Mouse (Mus musculus) midbrain, embryonic 14.5 days (tissue): ENCODE results near the gene Galnt3. TPM values are rescaled to one million over a fixed set of nuclear protein-coding genes. Genes with fewer than 3 reads are reported as not detected.

Experiments
- ATAC-seq: fragments of 200-750 bp; cut with Nextera tagmentation; 2 replicates; pipeline ENCODE4 v1.8.0; 2017; ENCODE audit warnings: moderate number of reproducible peaks, moderate library complexity; ENCODE audit not compliant: low FRiP score, low TSS enrichment
- DNase-seq: peaks from one replicate; pipeline ENCODE4 v3.0.0-alpha.2; 2015
- H3K27ac ChIP-seq: fragments of 300-500 bp; sonication (generic); replicated peaks from 2 replicates; pipeline ENCODE4 v1.5.1; 2014; ENCODE audit warnings: mild to moderate bottlenecking, low read depth, low read length, moderate library complexity
- H3K27me3 ChIP-seq: fragments of 300-500 bp; sonication (generic); 2 replicates; pipeline ENCODE4 v1.6.1; 2014; ENCODE audit warnings: low read length, control low read depth, mixed read lengths; ENCODE audit not compliant: control insufficient read depth, insufficient read depth
- H3K36me3 ChIP-seq: fragments of 300-500 bp; sonication (generic); 2 replicates; pipeline ENCODE4 v1.6.1; 2014; ENCODE audit warnings: low read length, control low read depth; ENCODE audit not compliant: control insufficient read depth, insufficient read depth
- H3K4me1 ChIP-seq: fragments of 300-500 bp; sonication (generic); 2 replicates; pipeline ENCODE4 v1.6.1; 2014; ENCODE audit warnings: mild to moderate bottlenecking, antibody characterized with exemption, low read length, control low read depth; ENCODE audit not compliant: control insufficient read depth, insufficient read depth
- H3K4me2 ChIP-seq: fragments of 300-500 bp; sonication (generic); 2 replicates; pipeline ENCODE4 v1.6.1; 2014; ENCODE audit warnings: mild to moderate bottlenecking, low read length, moderate library complexity
- H3K4me3 ChIP-seq: fragments of 300-500 bp; sonication (generic); replicated peaks from 2 replicates; pipeline ENCODE4 v1.5.1; 2014; ENCODE audit warnings: low read depth, low read length
- H3K9ac ChIP-seq: fragments of 300-500 bp; sonication (generic); replicated peaks from 2 replicates; pipeline ENCODE4 v1.6.1; 2014; ENCODE audit warnings: mild to moderate bottlenecking, low read length, moderate library complexity
- H3K9me3 ChIP-seq: fragments of 300-500 bp; sonication (generic); 2 replicates; pipeline ENCODE4 v1.6.1; 2016; ENCODE audit warnings: low read length, control low read depth, mixed read lengths; ENCODE audit not compliant: control insufficient read depth
- WGBS: fragments of 180-500 bp; shearing (Covaris S2); extraction: QIAGEN DNeasy Blood & Tissue Kit; methylation state at CpG from one replicate; pipeline ENCODE4 v1.1.7; 2014; 5-methylcytosine and 5-hydroxymethylcytosine counted together
- polyA plus RNA-seq: library from polyadenylated mRNA; unstranded; fragments of >200 nt; fragmentation: Nextera tagmentation; extraction: Ambion mirVana; gene quantifications from 2 replicates; pipeline ENCODE4 v1.2.1, GENCODE M21; 2014

Gene Galnt3
- polyA plus RNA-seq, 1 experiment from 2014 or later = 0.80 TPM

DNA sequence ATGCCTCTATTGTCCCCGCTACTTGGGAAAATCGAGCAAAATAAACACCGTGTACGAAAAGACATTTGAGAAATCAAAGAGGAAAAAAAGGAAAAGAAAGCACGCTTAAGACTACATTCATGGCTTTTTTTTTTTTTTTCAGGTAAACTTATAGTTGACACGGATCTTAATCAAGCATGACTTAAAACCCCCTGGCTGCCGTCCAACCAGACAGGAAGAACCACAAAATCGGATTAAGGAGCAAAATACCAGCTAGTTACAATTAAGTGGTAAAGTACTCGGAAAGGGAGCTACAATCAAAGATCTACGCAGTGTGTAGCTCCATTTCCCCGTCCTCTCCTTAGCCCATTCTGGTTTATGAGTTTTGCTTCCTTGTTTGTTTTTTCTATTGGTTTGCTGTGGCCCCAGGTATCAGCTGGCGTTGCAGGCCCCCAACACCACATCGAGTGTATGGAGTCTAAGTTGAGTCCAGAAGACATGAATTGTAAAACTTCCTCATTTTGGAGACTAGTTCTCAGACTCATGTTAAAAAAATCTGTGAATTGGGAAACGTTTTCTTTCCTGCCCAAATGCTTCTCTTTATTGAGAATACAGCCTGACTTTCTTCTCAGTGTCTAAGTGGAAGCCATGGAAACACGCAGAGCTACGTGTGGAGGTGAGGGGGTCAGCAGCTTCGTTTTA is 24.0 kb downstream of the Galnt3 start:
- 21% methylated on average over 17 of the region's 17 CpGs for WGBS

GRCm38 (mm10) chr2:66100239-66100638 is 24.6 kb downstream of the Galnt3 start:
- ATAC-seq = no peak
- Histone ChIP-seq H3K9ac (no peak overlapping the region), H3K4me2 (no peak overlapping the region), H3K27ac (no peak overlapping the region), H3K36me3 (no peaks in the 10 kb centered on the region), H3K4me3 (no peak overlapping the region), H3K4me1 (peaks cover 13% of the 10 kb centered on the region), H3K27me3 (no peaks in the 10 kb centered on the region; the same call in 1 of the 2 replicates), H3K9me3 (no peaks in the 10 kb centered on the region)
- 47% methylated on average over 7 of the region's 7 CpGs for WGBS
- DNase-seq = no peak

More for the DNA sequence above, 24.0 kb downstream of the Galnt3 start:
- DNase-seq (peak; percentile 70), ATAC-seq (no peak)
- H3K4me1 ChIP-seq = peaks cover 13% of the 10 kb centered on the region
- peak overlapping the region; percentile 19; the same call in 1 of the 2 replicates for H3K4me2 ChIP-seq
- no peak overlapping the region for H3K4me3 ChIP-seq
- peaks cover 3% of the 10 kb centered on the region; the same call in 1 of the 2 replicates for H3K27me3 ChIP-seq
- no peak overlapping the region for H3K9ac ChIP-seq
- no peaks in the 10 kb centered on the region for H3K36me3 ChIP-seq
- no peaks in the 10 kb centered on the region for H3K9me3 ChIP-seq
- no peak overlapping the region for H3K27ac ChIP-seq

DNA sequence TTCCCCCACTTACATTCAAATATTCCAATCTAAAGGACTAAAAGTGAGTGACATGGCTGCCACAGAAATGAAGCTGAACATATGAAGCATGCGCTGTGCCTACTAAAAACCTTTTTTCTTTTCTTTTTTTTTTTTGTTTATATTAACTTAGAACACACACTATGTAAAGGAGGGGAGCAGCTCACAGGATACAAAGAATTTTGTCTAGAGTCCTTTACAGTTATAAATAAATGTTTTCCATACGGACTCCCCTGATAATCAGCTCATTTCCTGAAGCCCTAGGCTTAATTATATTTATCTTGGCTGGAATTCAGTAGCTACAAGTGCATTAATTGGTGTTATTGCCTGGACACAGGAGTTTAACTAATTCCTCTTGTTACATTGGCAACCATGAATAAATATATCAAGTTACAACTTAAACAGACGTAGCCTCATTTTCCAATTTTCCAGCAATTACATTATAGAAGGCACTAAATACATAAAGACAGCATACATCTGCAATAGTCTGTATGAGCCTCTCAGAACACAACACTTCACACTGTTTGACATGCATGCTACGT is 30.1 kb downstream of the Galnt3 start:
- no peak for ATAC-seq
- Histone ChIP-seq H3K9ac (no peak overlapping the region), H3K9me3 (no peaks in the 10 kb centered on the region), H3K4me3 (no peak overlapping the region), H3K36me3 (no peaks in the 10 kb centered on the region), H3K4me1 (peaks cover 7% of the 10 kb centered on the region; the same call in 1 of the 2 replicates), H3K27ac (no peak overlapping the region), H3K4me2 (no peak overlapping the region), H3K27me3 (no peaks in the 10 kb centered on the region)
- 75% methylated on average over 4 of the region's 4 CpGs for WGBS
- DNase-seq = no peak

DNA sequence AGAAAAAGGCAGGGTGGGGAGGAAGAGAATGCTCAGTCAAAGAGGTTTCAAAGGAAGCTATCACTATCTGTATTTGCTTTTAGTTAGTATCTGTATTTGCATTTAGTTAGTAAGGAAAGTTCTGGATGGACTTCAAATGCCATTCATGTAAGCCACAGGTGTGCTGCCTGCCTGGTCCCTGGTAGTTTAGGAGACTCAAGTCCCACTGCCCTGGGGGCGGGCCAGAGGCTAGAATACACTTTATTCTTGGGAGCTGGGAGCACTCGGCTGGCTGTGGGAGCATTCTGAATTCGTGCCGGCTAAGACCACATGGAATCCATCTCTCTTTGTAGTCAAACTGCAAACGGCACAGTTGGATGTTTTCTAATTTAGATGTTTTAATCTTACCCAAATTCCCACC is 33.5 kb downstream of the Galnt3 start:
- ATAC-seq = no peak
- H3K4me1 ChIP-seq = no peaks in the 10 kb centered on the region
- WGBS = 32% methylated on average over 5 of the region's 5 CpGs
- H3K27me3 ChIP-seq = no peaks in the 10 kb centered on the region
- H3K4me3 ChIP-seq = no peak overlapping the region
- peak; percentile 38 for DNase-seq
- no peak overlapping the region for H3K4me2 ChIP-seq
- H3K9me3 ChIP-seq = no peaks in the 10 kb centered on the region
- no peak overlapping the region for H3K27ac ChIP-seq
- H3K9ac ChIP-seq = no peak overlapping the region
- H3K36me3 ChIP-seq = no peaks in the 10 kb centered on the region

- no peaks in the 10 kb centered on the region for H3K27me3 ChIP-seq
- H3K9me3 ChIP-seq = no peaks in the 10 kb centered on the region
- H3K4me3 ChIP-seq = no peak overlapping the region
- H3K4me2 ChIP-seq = no peak overlapping the region
- H3K9ac ChIP-seq = no peak overlapping the region
- ATAC-seq (no peak), DNase-seq (peak; percentile 31)
- H3K27ac ChIP-seq = no peak overlapping the region
- no peaks in the 10 kb centered on the region for H3K4me1 ChIP-seq
- H3K36me3 ChIP-seq = no peaks in the 10 kb centered on the region
- WGBS = 81% methylated on average over 4 of the region's 4 CpGs
These were observed 42.9 kb downstream of the Galnt3 start for GRCm38 (mm10) chr2:66081876-66082275.

DNA sequence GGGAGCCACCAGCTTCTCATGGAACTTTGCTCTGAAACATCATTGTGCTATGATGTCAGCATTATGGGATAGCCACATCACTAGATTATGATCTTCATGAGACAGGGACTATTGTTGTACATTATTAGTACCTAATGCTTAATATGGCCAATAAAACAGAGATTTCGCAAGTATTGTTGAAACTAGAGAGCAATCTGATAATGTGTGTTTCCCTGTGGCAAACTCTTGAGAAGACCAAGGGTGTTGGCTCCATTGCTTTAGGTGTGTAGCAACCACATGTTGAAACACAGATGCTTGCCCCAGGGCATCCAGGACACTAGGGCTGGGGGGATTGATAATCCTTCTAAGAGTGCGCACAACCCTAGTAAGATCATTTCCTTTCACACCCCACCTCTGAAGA is 44.1 kb downstream of the Galnt3 start:
- no peaks in the 10 kb centered on the region for H3K36me3 ChIP-seq
- DNase-seq (no peak), ATAC-seq (no peak)
- H3K9ac ChIP-seq = no peak overlapping the region
- H3K27ac ChIP-seq = no peak overlapping the region
- 96% methylated on average over 2 of the region's 2 CpGs for WGBS
- H3K4me2 ChIP-seq = no peak overlapping the region
- H3K9me3 ChIP-seq = no peaks in the 10 kb centered on the region
- no peak overlapping the region for H3K4me3 ChIP-seq
- no peaks in the 10 kb centered on the region for H3K4me1 ChIP-seq
- H3K27me3 ChIP-seq = no peaks in the 10 kb centered on the region

- H3K4me2 ChIP-seq = no peak overlapping the region
- H3K9me3 ChIP-seq = no peaks in the 10 kb centered on the region
- no peak for ATAC-seq
- no peak for DNase-seq
- no peak overlapping the region for H3K4me3 ChIP-seq
- no peak overlapping the region for H3K9ac ChIP-seq
- WGBS = 24% methylated on average over 6 of the region's 6 CpGs
- no peaks in the 10 kb centered on the region for H3K36me3 ChIP-seq
- H3K27me3 ChIP-seq = no peaks in the 10 kb centered on the region
- H3K4me1 ChIP-seq = no peaks in the 10 kb centered on the region
- no peak overlapping the region for H3K27ac ChIP-seq
These were observed 55.3 kb downstream of the Galnt3 start for GRCm38 (mm10) chr2:66069454-66069853.

DNA sequence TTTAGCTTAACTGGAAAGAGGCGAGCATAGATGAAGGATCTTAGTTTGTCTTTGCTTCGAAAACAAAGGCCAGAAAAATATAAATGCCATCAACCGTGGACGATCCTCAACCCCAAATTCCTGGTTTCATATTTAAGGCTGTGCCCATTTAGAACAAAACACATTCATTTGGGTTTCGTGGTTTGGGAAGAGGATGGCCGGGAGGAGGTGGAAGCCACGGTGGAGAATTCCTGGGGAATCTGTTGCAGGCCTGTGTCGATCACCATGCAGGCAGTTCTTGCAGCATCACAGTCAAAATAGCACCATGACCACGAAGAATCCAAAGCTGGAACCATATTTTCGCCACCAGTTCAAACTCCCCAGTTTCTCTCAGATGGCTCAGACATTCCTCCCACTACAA is 61.5 kb downstream of the Galnt3 start:
- Histone ChIP-seq H3K36me3 (no peaks in the 10 kb centered on the region), H3K9me3 (no peaks in the 10 kb centered on the region), H3K27me3 (no peaks in the 10 kb centered on the region), H3K9ac (no peak overlapping the region), H3K4me2 (no peak overlapping the region), H3K4me1 (no peaks in the 10 kb centered on the region), H3K27ac (no peak overlapping the region), H3K4me3 (no peak overlapping the region)
- ATAC-seq (no peak), DNase-seq (no peak)
- WGBS = 93% methylated on average over 10 of the region's 10 CpGs
